Mouse (Mus musculus) embryonic facial prominence, embryonic 14.5 days (tissue): ENCODE measurements around the gene Atg2b. TPM values are rescaled to one million over a fixed set of nuclear protein-coding genes. Genes with fewer than 3 reads are reported as not detected.
A peak's percentile ranks its signal among the peaks of the same experiment; 100 is the strongest.

ENCODE experiments used
- ATAC-seq: fragments of 200-750 bp; cut with Nextera tagmentation; 2 replicates; pipeline ENCODE4 v1.8.0; 2017; ENCODE audit warnings: low read depth, moderate number of reproducible peaks, moderate TSS enrichment
- DNase-seq: peaks from one replicate; pipeline ENCODE4 v3.0.0-alpha.2; 2015; ENCODE audit warnings: low spot score
- H3K27ac ChIP-seq: fragments of 300-500 bp; sonication (generic); replicated peaks from 2 replicates; pipeline ENCODE4 v1.5.1; 2014; ENCODE audit warnings: low read depth, mild to moderate bottlenecking, low read length, moderate library complexity
- H3K27me3 ChIP-seq: fragments of 300-500 bp; sonication (generic); replicated peaks from 2 replicates; pipeline ENCODE4 v1.6.1; 2014; ENCODE audit warnings: low read length; ENCODE audit not compliant: control insufficient read depth, insufficient read depth
- H3K36me3 ChIP-seq: fragments of 300-500 bp; sonication (generic); 2 replicates; pipeline ENCODE4 v1.6.1; 2014; ENCODE audit warnings: low read length, mixed read lengths; ENCODE audit not compliant: control insufficient read depth, insufficient read depth
- H3K4me1 ChIP-seq: fragments of 300-500 bp; sonication (generic); 2 replicates; pipeline ENCODE4 v1.6.1; 2014; ENCODE audit warnings: antibody characterized with exemption, low read length; ENCODE audit not compliant: control insufficient read depth, insufficient read depth
- H3K4me2 ChIP-seq: fragments of 300-500 bp; sonication (generic); 2 replicates; pipeline ENCODE4 v1.6.1; 2014; ENCODE audit warnings: low read depth, mild to moderate bottlenecking, low read length, moderate library complexity, mixed read lengths
- H3K4me3 ChIP-seq: fragments of 300-500 bp; sonication (generic); 2 replicates; pipeline ENCODE4 v1.5.1; 2014; ENCODE audit warnings: low read depth, mild to moderate bottlenecking, low read length
- H3K9ac ChIP-seq: fragments of 300-500 bp; sonication (generic); 2 replicates; pipeline ENCODE4 v1.6.1; 2014; ENCODE audit warnings: low read depth, mild to moderate bottlenecking, low read length, moderate library complexity, mixed read lengths
- H3K9me3 ChIP-seq: fragments of 300-500 bp; sonication (generic); 2 replicates; pipeline ENCODE4 v1.6.1; 2016; ENCODE audit warnings: low read length; ENCODE audit not compliant: control insufficient read depth
- WGBS: fragments of 180-500 bp; shearing (Covaris S2); extraction: QIAGEN DNeasy Blood & Tissue Kit; methylation state at CpG from one replicate; pipeline ENCODE4 v1.1.7; 2014; 5-methylcytosine and 5-hydroxymethylcytosine counted together
- polyA plus RNA-seq: library from polyadenylated mRNA; unstranded; fragments of >200 nt; fragmentation: Nextera tagmentation; extraction: Ambion mirVana; gene quantifications from 2 replicates; pipeline ENCODE4 v1.2.1, GENCODE M21; 2014

Atg2b gene
- polyA plus RNA-seq, 1 experiment from 2014 or later, result 17.5 TPM

- H3K4me3 ChIP-seq, result no peak overlapping the region
- H3K9ac ChIP-seq, result no peak overlapping the region
- no peak overlapping the region for H3K4me2 ChIP-seq
- no peaks in the 10 kb centered on the region for H3K4me1 ChIP-seq
- ATAC-seq, result no peak
- DNase-seq, result no peak
- H3K9me3 ChIP-seq, result no peaks in the 10 kb centered on the region
- no peak overlapping the region for H3K27ac ChIP-seq
- no peaks in the 10 kb centered on the region for H3K27me3 ChIP-seq
- no peaks in the 10 kb centered on the region for H3K36me3 ChIP-seq
- WGBS, result 60% methylated on average over 14 of the region's 14 CpGs
Measured at GRCm38 (mm10) chr12:105721452-105722132, 36.6 kb upstream of the Atg2b start.

DNA sequence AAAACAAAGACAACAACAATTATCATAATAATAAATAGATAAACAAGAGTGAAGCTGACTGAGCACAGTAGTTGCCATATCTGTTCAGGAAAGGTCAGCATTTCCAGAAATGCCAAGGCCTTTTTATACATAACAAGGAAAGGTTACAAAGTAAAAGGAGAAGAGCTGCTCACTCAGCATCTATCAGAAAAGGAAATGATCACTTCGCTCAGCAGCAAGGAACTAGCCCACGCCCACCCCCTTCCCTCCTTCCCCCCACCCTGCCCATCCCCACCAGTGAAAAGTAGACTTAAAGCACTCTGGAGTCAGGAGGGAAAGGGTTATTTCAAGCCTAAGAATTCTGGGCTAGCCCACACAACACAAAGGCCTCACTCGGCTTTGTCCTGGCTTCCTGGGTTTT, 35.2 kb upstream of the Atg2b start:
- no peak for ATAC-seq
- Histone ChIP-seq H3K36me3 (no peaks in the 10 kb centered on the region), H3K9me3 (no peaks in the 10 kb centered on the region), H3K4me3 (no peak overlapping the region), H3K4me1 (no peaks in the 10 kb centered on the region), H3K9ac (no peak overlapping the region), H3K27ac (no peak overlapping the region), H3K27me3 (no peaks in the 10 kb centered on the region), H3K4me2 (no peak overlapping the region)
- 61% methylated on average over 3 of the region's 3 CpGs for WGBS
- DNase-seq, result no peak

DNA sequence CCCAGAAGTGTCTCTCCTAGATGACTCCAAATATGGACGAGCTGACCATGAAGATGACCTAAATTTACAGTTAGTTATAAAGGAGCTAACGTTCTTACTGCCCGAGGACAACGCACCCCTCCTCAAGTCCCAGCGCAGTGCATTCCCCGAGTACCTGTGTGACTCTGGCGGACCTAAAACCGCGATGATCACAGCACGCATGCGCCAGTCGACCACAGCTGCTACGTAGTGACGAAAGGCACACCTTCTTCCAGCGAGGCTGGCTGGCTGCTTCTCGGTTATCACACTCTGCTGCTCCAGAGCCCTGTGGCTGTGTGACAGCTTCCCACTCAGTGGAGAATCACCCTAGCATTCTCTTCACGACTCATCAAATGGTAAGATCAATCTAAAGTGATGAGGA, 33.6 kb upstream of the Atg2b start:
- no peaks in the 10 kb centered on the region for H3K9me3 ChIP-seq
- H3K4me2 ChIP-seq, result peak overlapping the region; percentile 33
- H3K4me3 ChIP-seq, result no peak overlapping the region
- H3K36me3 ChIP-seq, result no peaks in the 10 kb centered on the region
- DNase-seq, result peak; percentile 18
- H3K27ac ChIP-seq, result no peak overlapping the region
- no peak overlapping the region for H3K9ac ChIP-seq
- H3K4me1 ChIP-seq, result no peaks in the 10 kb centered on the region
- 0 out of 2 replicates have a peak, but pooled peaks have one; percentile 33 for ATAC-seq
- H3K27me3 ChIP-seq, result no peaks in the 10 kb centered on the region
- 68% methylated on average over 17 of the region's 17 CpGs for WGBS

DNA sequence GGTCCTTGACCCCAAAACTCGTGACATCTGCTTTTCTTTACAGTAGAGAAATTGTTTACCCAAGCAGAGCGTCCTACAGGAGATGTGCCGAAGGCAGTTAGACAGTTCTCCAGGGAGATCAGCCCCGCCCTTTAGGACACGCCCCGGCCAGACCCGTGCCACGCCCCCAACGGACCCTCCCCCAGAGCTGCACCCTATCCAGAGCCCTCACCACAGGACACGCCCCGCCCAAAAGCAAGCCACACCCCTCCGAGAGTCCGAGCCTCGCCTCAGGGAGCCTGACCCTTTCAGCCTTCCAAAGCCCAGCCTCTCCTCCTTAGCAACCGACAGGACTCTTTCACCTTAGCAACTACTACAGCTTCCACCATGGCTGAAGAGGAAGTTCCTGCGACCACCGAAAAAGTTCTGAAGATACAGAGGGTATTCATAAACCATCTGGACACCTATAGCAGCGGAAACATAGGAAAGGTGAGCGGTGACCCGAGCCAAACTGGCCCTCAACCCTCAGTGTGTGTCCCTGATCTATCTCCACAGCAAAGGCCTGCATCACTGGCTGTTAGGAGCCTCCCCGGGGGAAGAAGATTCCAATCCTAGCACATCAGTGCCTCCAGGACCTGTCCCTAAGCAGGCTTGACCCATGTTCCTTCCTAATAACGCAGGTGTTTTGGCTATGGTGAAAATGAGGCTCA, 20.9 kb upstream of the Atg2b start, which contains the start of gene Ak7:
TSS of gene Ak7 (plus strand) at position 178 of the 689 bp plus-strand sequence.
- Histone ChIP-seq H3K27me3 (no peaks in the 10 kb centered on the region), H3K9ac (no peak within 1 kb of the TSS), H3K27ac (no peak within 1 kb of the TSS), H3K4me2 (peak within 1 kb of the TSS; percentile 42), H3K9me3 (no peaks in the 10 kb centered on the region), H3K4me3 (no peak within 1 kb of the TSS), H3K36me3 (peaks cover 6% of the 10 kb centered on the region; the same call in 1 of the 2 replicates), H3K4me1 (peaks cover 9% of the 10 kb centered on the region; the same call in 1 of the 2 replicates)
- 10% methylated on average over 21 of the region's 22 CpGs for WGBS
- peak; percentile 77 for ATAC-seq
- peak; percentile 77 for DNase-seq

GRCm38 (mm10) chr12:105700433-105700832, 15.4 kb upstream of the Atg2b start:
- Histone ChIP-seq H3K27ac (no peak overlapping the region), H3K4me3 (no peak overlapping the region), H3K9ac (no peak overlapping the region), H3K27me3 (no peaks in the 10 kb centered on the region), H3K36me3 (peaks cover 26% of the 10 kb centered on the region), H3K9me3 (no peaks in the 10 kb centered on the region), H3K4me2 (no peak overlapping the region), H3K4me1 (peaks cover 3% of the 10 kb centered on the region; the same call in 1 of the 2 replicates)
- WGBS, result 95% methylated on average over 12 of the region's 12 CpGs
- no peak for ATAC-seq
- DNase-seq, result no peak

- WGBS, result 89% methylated on average over 8 of the region's 8 CpGs
- H3K36me3 ChIP-seq, result peaks cover 37% of the 10 kb centered on the region
- ATAC-seq, result no peak
Measured at GRCm38 (mm10) chr12:105697104-105697780, 12.2 kb upstream of the Atg2b start.

DNA sequence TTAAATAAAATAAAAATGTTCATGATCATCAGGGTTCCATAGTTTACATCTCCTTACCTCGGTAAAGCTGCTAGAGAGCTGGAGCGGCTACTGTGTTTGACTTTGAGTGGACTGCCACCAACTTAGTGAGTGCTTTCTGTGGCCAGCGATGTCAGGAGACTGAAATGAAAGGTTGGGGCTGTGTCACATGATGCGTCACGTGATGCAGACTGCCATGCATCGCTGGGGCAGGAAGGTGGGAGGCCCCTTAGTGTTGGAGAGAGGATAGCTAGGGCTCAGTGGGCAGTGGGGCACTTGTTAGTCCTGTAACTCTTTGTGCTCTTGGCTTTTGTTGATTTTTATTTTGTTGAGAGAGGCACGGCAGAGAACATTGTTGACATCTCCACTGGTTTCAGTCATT, 10.8 kb upstream of the Atg2b start:
- no peak overlapping the region for H3K4me3 ChIP-seq
- no peak overlapping the region for H3K27ac ChIP-seq
- DNase-seq (no peak), ATAC-seq (no peak)
- H3K27me3 ChIP-seq, result no peaks in the 10 kb centered on the region
- peaks cover 39% of the 10 kb centered on the region for H3K36me3 ChIP-seq
- H3K9me3 ChIP-seq, result no peaks in the 10 kb centered on the region
- no peak overlapping the region for H3K9ac ChIP-seq
- 85% methylated on average over 7 of the region's 7 CpGs for WGBS
- no peaks in the 10 kb centered on the region for H3K4me1 ChIP-seq
- H3K4me2 ChIP-seq, result no peak overlapping the region

More at GRCm38 (mm10) chr12:105697104-105697780, 12.2 kb upstream of the Atg2b start:
- no peaks in the 10 kb centered on the region for H3K9me3 ChIP-seq
- no peak overlapping the region for H3K9ac ChIP-seq
- H3K27ac ChIP-seq, result no peak overlapping the region
- H3K4me3 ChIP-seq, result no peak overlapping the region
- H3K4me2 ChIP-seq, result no peak overlapping the region
- H3K4me1 ChIP-seq, result no peaks in the 10 kb centered on the region
- DNase-seq, result no peak
- no peaks in the 10 kb centered on the region for H3K27me3 ChIP-seq

GRCm38 (mm10) chr12:105694021-105694420, 9.0 kb upstream of the Atg2b start:
- no peaks in the 10 kb centered on the region for H3K27me3 ChIP-seq
- H3K4me3 ChIP-seq, result no peak overlapping the region
- H3K36me3 ChIP-seq, result peaks cover 37% of the 10 kb centered on the region
- no peak overlapping the region for H3K27ac ChIP-seq
- H3K4me1 ChIP-seq, result no peaks in the 10 kb centered on the region
- H3K9ac ChIP-seq, result no peak overlapping the region
- DNase-seq, result no peak
- WGBS, result 94% methylated on average over 2 of the region's 2 CpGs
- H3K4me2 ChIP-seq, result no peak overlapping the region
- ATAC-seq, result no peak
- no peaks in the 10 kb centered on the region for H3K9me3 ChIP-seq
